In the genomic region with DNA sequence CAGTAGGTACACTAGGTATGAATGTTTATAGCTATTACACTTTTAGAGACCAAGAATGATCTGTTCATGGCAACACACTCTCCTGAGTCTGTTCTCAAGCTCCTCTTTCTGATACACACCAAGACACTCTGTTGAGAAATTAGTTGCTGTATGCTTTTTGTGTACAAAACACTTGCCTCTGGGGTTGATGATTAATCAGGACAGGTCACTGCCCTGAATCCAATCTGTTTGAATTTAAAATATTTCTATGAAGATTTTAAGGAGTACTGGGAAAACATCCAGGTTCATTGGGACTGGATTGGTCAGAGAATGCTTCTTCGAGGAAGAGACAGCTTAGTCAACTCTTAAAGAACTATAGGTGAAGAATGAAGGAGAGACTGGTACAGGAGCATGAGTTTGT, we compare ENCODE assay signal across 21 mouse cellular contexts.
"Had no signal": no experiment of that assay in that cellular context is flagged by ENCODE, and none has a peak within 500 bp of the region (broad histone marks: within the 10 kb centered on the region; RNA-seq: fewer than 3 reads in every experiment).

No protein-coding gene starts in this region.

- DNase-seq: forebrain, postnatal 0 days; gastrocnemius, postnatal 14 days; gastrocnemius, postnatal 36 days; heart, adult 18-20 months; heart, postnatal 10 days; kidney, postnatal 25 days; layer of hippocampus, adult 9-11 months; layer of hippocampus, postnatal 36 days; left cerebral cortex, postnatal 4 days; lung, adult 18-20 months had no signal

- H3K9ac ChIP-seq: forebrain, postnatal 0 days; heart, embryonic 12.5 days; hindbrain, embryonic 13.5 days; hindbrain, embryonic 15.5 days; limb, embryonic 13.5 days; limb, embryonic 15.5 days; liver, embryonic 12.5 days; liver, embryonic 14.5 days had no signal

- H3K27me3 ChIP-seq: heart, embryonic 12.5 days; hindbrain, embryonic 13.5 days; hindbrain, embryonic 15.5 days; limb, embryonic 13.5 days; limb, embryonic 15.5 days; liver, embryonic 12.5 days had no signal

- ATAC-seq: forebrain, postnatal 0 days; hindbrain, postnatal 0 days; intestine, embryonic 16.5 days; liver, embryonic 12.5 days had no signal

- H3K4me3 ChIP-seq: heart, embryonic 10.5 days; heart, embryonic 12.5 days; hindbrain, embryonic 13.5 days; hindbrain, embryonic 15.5 days; limb, embryonic 13.5 days; limb, embryonic 15.5 days; liver, embryonic 12.5 days had no signal

- H3K27ac ChIP-seq: heart, embryonic 10.5 days; hindbrain, embryonic 13.5 days; hindbrain, embryonic 15.5 days; hindbrain, postnatal 0 days; kidney, postnatal 0 days; limb, embryonic 13.5 days; limb, embryonic 15.5 days; liver, embryonic 12.5 days; liver, embryonic 14.5 days had no signal

- H3K36me3 ChIP-seq: heart, embryonic 10.5 days; heart, embryonic 12.5 days; hindbrain, embryonic 13.5 days; hindbrain, embryonic 15.5 days; limb, embryonic 13.5 days; limb, embryonic 15.5 days; liver, embryonic 12.5 days had no signal

- H3K9me3 ChIP-seq: heart, embryonic 10.5 days; heart, embryonic 12.5 days; hindbrain, embryonic 13.5 days; hindbrain, embryonic 15.5 days; limb, embryonic 13.5 days; limb, embryonic 15.5 days; liver, embryonic 12.5 days had no signal

- H3K4me1 ChIP-seq: hindbrain, embryonic 13.5 days; hindbrain, embryonic 15.5 days; limb, embryonic 13.5 days; limb, embryonic 15.5 days; liver, embryonic 12.5 days had no signal

- H3K4me2 ChIP-seq: heart, embryonic 12.5 days; hindbrain, embryonic 13.5 days; hindbrain, embryonic 15.5 days; limb, embryonic 13.5 days; limb, embryonic 15.5 days; liver, embryonic 12.5 days had no signal
